Mouse (Mus musculus) forebrain, embryonic 15.5 days (tissue): ENCODE data around the gene 2010109A12Rik. TPM values are rescaled to one million over a fixed set of nuclear protein-coding genes. Genes with fewer than 3 reads are reported as not detected.

Source experiments
- ATAC-seq: fragments of 200-750 bp; cut with Nextera tagmentation; replicated peaks from 2 replicates; pipeline ENCODE4 v1.8.0; 2017; ENCODE audit warnings: mild to moderate bottlenecking, moderate TSS enrichment, moderate library complexity
- H3K27ac ChIP-seq: fragments of 300-500 bp; sonication (generic); replicated peaks from 2 replicates; pipeline ENCODE4 v1.5.1; 2015; ENCODE audit warnings: mild to moderate bottlenecking, inconsistent platforms
- H3K27me3 ChIP-seq: fragments of 300-500 bp; sonication (generic); 2 replicates; pipeline ENCODE4 v1.6.1; 2015; ENCODE audit warnings: inconsistent platforms
- H3K36me3 ChIP-seq: fragments of 300-500 bp; sonication (generic); 2 replicates; pipeline ENCODE4 v1.6.1; 2015; ENCODE audit warnings: mild to moderate bottlenecking, inconsistent platforms
- H3K4me1 ChIP-seq: fragments of 300-500 bp; sonication (generic); 2 replicates; pipeline ENCODE4 v1.6.1; 2015; ENCODE audit warnings: inconsistent platforms
- H3K4me2 ChIP-seq: fragments of 300-500 bp; sonication (generic); replicated peaks from 2 replicates; pipeline ENCODE4 v1.6.1; 2015; ENCODE audit warnings: mild to moderate bottlenecking, inconsistent platforms
- H3K4me3 ChIP-seq: fragments of 300-500 bp; sonication (generic); 2 replicates; pipeline ENCODE4 v1.5.1; 2015; ENCODE audit warnings: mild to moderate bottlenecking, inconsistent platforms
- H3K9ac ChIP-seq: fragments of 300-500 bp; sonication (generic); replicated peaks from 2 replicates; pipeline ENCODE4 v1.6.1; 2015; ENCODE audit warnings: mild to moderate bottlenecking, inconsistent platforms
- H3K9me3 ChIP-seq: fragments of 300-500 bp; sonication (generic); 2 replicates; pipeline ENCODE4 v1.6.1; 2016; ENCODE audit warnings: inconsistent platforms
- WGBS: fragments of 180-500 bp; shearing (Covaris S2); methylation state at CpG from one replicate; pipeline ENCODE4 v1.1.7; 2015; ENCODE audit warnings: mixed read lengths; 5-methylcytosine and 5-hydroxymethylcytosine counted together
- polyA plus RNA-seq: library from polyadenylated mRNA; unstranded; fragments of >200 nt; fragmentation: Nextera tagmentation; extraction: Ambion mirVana; gene quantifications from 2 replicates; pipeline ENCODE4 v1.2.1, GENCODE M21; 2015

The 2010109A12Rik gene
- polyA plus RNA-seq, 1 experiment from 2014 or later, result 3.5 TPM

DNA sequence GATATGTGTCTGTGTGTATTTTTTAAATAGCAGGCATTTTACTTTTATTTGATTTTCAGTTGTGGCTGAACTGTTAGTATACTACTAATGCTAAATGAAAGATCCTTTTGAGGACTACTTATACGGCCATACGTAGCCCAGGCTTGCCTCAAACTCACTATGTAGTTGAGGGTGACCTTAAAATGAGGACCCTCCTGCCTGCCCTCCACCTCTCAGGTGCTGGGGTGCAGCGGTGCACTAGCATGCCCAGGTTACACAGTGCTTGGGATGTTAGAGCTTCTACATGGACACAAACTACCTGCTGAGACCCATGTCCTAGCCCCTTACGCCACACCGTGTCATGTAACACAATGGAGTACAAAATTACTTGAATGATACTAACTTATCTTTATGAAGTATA, 15.9 kb upstream of the 2010109A12Rik start:
- Histone ChIP-seq H3K4me2 (no peak overlapping the region), H3K36me3 (peaks cover 56% of the 10 kb centered on the region), H3K27me3 (no peaks in the 10 kb centered on the region), H3K9ac (no peak overlapping the region), H3K4me3 (no peak overlapping the region), H3K4me1 (no peaks in the 10 kb centered on the region), H3K27ac (no peak overlapping the region), H3K9me3 (no peaks in the 10 kb centered on the region)
- WGBS, result 94% methylated on average over 5 of the region's 5 CpGs
- ATAC-seq, result no peak

DNA sequence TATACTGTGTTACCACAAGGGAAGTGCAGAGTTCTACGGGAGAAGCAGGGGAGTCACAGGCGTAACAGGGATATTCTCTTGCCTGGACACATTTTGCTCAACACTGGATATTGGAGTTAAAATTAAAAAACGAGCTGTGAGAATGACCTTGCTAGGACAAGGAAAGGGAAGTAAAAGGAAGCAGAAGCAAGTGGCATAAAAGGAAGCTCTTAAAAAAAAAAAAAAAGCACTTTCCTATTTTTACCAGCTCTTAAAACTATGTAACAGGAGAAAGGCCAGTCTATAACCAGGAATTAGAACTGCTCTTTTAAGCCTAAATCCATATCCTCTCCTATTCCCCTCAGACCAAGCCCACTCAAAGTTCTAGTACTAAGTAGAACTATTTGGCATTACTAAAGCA, 8.1 kb upstream of the 2010109A12Rik start:
- H3K27ac ChIP-seq, result no peak overlapping the region
- no peaks in the 10 kb centered on the region for H3K9me3 ChIP-seq
- 86% methylated on average over 3 of the region's 3 CpGs for WGBS
- H3K4me2 ChIP-seq, result no peak overlapping the region
- no peak overlapping the region for H3K4me3 ChIP-seq
- peaks cover 4% of the 10 kb centered on the region for H3K4me1 ChIP-seq
- peaks cover 53% of the 10 kb centered on the region for H3K36me3 ChIP-seq
- no peak for ATAC-seq
- H3K27me3 ChIP-seq, result no peaks in the 10 kb centered on the region
- no peak overlapping the region for H3K9ac ChIP-seq

DNA sequence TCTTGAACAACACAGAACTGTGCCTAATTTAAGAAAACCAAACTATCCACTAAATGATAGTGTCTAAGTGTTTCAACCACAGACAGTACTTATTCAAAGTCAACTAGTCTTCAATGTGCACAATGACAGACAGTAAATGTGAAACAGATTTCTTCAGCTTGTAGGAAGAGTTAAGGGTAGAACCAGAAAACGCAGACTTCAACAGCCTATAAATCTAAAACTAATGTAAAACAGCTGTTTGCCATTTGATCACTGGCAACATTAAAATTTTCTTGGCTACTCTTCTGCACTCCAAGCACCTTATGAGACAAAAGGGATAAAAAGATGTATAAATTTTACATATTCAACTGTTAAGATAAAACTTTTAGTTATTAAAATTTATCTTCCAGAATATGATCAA, 5.1 kb upstream of the 2010109A12Rik start:
- Histone ChIP-seq H3K4me1 (peaks cover 20% of the 10 kb centered on the region), H3K4me2 (no peak overlapping the region), H3K9ac (no peak overlapping the region), H3K27me3 (no peaks in the 10 kb centered on the region), H3K27ac (no peak overlapping the region), H3K9me3 (no peaks in the 10 kb centered on the region), H3K4me3 (no peak overlapping the region), H3K36me3 (peaks cover 44% of the 10 kb centered on the region)
- 95% methylated on average over 1 of the region's 1 CpGs for WGBS
- ATAC-seq, result no peak

DNA sequence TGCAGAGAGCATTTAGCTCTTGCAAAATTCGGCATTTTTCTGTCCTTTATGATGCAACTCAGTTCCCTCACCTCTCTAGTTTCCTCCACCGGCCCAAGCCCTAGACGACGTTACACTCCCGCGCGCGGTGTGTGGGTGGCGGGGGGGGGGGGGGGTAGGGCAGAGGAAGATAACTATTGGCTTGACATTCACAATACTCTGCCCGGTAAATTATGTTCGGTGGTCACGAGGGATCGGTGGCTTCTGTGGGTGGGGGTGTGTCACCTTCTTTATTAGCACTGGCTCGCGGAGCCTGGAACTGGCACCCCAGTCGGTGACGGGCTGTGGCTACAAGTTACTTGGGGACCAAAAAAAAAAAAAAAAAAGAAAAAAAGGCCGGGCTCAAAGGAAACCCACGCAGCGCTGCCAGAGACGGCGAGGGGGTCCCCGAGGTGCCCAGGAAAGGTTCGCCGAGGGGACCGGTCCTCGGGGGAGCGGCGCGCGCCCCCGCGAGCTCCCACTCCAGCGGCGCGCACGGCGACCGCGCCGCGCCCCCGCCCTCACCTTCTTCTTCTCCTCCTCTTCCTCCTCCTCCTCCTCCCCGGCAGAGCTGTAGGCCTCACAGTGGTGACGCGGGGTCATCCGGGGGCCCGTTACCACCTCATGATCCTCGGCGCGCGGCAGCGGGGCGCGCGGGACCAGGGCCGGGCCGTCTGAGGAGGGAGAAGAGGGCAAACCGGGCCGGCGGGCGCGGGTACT, 778 bp upstream of the 2010109A12Rik start:
- Histone ChIP-seq H3K36me3 (peaks cover 13% of the 10 kb centered on the region), H3K27me3 (no peaks in the 10 kb centered on the region), H3K27ac (peak overlapping the region; percentile 97), H3K4me2 (peak overlapping the region; percentile 79), H3K4me3 (peak overlapping the region; percentile 82), H3K9me3 (no peaks in the 10 kb centered on the region), H3K4me1 (peaks cover 29% of the 10 kb centered on the region), H3K9ac (peak overlapping the region; percentile 99)
- peak; percentile 59 for ATAC-seq
- WGBS, result under 1% methylated on average over 56 of the region's 63 CpGs

DNA sequence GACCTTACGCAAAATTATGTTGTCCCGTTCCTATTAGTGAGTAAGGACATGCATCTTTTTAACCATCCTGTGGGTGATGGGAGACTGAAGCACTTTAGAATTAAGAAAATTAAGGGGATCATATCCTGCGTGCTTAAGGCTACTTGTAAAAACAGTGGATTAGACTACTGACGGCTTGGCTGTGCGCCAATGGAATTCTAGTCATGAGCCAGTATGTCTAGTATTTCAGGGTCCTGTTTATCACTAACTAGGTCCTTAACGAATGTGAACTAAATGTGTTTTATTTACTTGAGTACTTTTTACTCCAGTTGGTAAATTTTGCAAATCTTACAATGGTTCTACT, 659 bp downstream of the 2010109A12Rik start:
- 2% methylated on average over 6 of the region's 6 CpGs for WGBS
- peak; percentile 67 for ATAC-seq
- H3K4me3 ChIP-seq, result peak overlapping the region; percentile 82

DNA sequence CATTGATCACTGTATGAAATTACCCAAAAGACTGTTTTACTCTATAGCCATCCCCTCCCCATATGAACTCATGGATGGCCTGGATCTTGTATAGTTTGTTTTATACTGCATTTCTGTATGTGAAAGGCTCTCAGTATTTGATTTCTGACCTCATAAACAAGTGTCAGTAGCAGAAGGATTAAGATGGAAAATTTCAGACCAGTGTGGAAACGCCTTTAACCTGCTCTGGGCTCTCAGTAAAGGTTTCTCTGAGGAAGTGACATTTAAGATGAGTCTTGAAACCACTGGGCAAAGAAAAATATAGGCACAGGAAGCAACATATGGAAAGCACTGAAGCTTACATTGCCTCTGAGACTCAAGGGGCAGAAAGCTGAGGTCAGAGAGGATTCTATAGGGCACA, 1.2 kb downstream of the 2010109A12Rik start:
- WGBS, result 82% methylated on average over 1 of the region's 1 CpGs
- H3K4me2 ChIP-seq, result peak overlapping the region; percentile 47
- no peaks in the 10 kb centered on the region for H3K36me3 ChIP-seq
- peaks cover 29% of the 10 kb centered on the region for H3K4me1 ChIP-seq
- no peak overlapping the region for H3K4me3 ChIP-seq
- no peak for ATAC-seq
- H3K27me3 ChIP-seq, result no peaks in the 10 kb centered on the region
- H3K27ac ChIP-seq, result peak overlapping the region; percentile 97
- H3K9me3 ChIP-seq, result no peaks in the 10 kb centered on the region
- peak overlapping the region; percentile 99; the same call in 1 of the 2 replicates for H3K9ac ChIP-seq

More for the DNA sequence above, 659 bp downstream of the 2010109A12Rik start:
- peak overlapping the region; percentile 97 for H3K27ac ChIP-seq
- no peaks in the 10 kb centered on the region for H3K9me3 ChIP-seq
- H3K4me1 ChIP-seq, result peaks cover 29% of the 10 kb centered on the region
- no peaks in the 10 kb centered on the region for H3K27me3 ChIP-seq
- H3K4me2 ChIP-seq, result peak overlapping the region; percentile 47
- peak overlapping the region; percentile 99 for H3K9ac ChIP-seq
- H3K36me3 ChIP-seq, result peaks cover 2% of the 10 kb centered on the region

DNA sequence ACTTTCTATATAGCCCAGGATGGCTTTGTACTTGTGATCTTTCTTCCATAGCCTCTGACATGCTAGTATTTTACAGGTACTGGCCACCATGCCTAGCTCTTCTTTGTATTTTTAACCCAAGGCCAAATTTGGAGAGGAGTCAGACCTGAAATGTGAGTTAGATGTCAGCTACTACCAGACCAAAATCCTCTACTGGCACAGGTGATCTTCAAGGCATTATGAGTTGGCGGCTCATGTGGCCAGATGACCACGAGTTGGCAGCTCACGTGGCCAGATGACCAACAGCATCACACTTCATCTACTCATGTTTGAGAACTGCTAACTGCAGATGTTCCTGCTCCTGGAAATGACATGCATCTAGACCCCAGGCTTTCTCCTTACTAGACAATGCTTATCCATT, 12.1 kb downstream of the 2010109A12Rik start:
- Histone ChIP-seq H3K27ac (no peak overlapping the region), H3K4me2 (no peak overlapping the region), H3K4me1 (no peaks in the 10 kb centered on the region), H3K27me3 (no peaks in the 10 kb centered on the region), H3K9me3 (no peaks in the 10 kb centered on the region), H3K4me3 (no peak overlapping the region), H3K9ac (no peak overlapping the region), H3K36me3 (no peaks in the 10 kb centered on the region)
- WGBS, result 87% methylated on average over 3 of the region's 3 CpGs
- ATAC-seq, result no peak

DNA sequence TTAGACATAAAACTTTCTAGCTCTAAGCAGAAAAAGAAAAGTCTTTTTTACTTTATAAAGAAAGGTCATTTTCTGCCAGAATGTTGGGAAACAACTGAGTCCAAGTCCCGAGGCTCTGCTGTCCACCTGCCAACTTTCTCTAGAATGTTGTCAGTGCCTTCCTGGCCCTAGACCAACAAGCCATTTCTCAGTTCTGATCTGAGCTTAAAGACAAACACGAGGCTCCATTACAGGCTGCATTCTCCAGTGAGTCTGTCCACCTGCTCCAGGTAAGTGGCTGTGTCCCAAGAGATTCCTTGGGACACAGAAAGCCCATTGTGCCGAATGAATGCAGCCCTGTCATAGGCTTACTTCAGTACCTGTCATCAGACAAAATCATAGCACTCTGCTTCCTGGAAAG, 15.3 kb downstream of the 2010109A12Rik start:
- no peak for ATAC-seq
- H3K27me3 ChIP-seq, result no peaks in the 10 kb centered on the region
- no peaks in the 10 kb centered on the region for H3K4me1 ChIP-seq
- H3K9me3 ChIP-seq, result no peaks in the 10 kb centered on the region
- H3K27ac ChIP-seq, result no peak overlapping the region
- H3K36me3 ChIP-seq, result no peaks in the 10 kb centered on the region
- H3K9ac ChIP-seq, result no peak overlapping the region
- 60% methylated on average over 3 of the region's 3 CpGs for WGBS
- no peak overlapping the region for H3K4me3 ChIP-seq
- H3K4me2 ChIP-seq, result no peak overlapping the region

DNA sequence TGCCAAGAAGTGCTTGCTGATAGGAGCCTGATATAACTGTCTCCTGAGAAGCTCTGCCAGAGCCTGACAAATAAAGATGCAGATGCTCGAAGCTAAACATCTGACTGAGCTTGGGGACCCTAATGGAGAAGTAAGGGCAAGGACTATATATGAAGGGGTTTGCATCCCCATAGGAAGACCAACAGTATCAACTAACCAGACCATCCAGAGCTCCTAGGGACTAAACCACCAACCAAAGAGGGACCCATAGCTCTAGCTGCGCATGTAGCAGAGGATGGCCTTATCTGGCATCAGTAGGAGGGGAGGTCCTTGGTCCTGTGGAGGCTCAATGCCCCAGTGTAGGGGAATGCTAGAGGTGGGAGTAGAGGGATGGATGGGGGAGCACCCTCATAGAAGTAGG, 18.2 kb downstream of the 2010109A12Rik start:
- H3K4me2 ChIP-seq, result no peak overlapping the region
- no peaks in the 10 kb centered on the region for H3K9me3 ChIP-seq
- 86% methylated on average over 2 of the region's 2 CpGs for WGBS
- no peak overlapping the region for H3K27ac ChIP-seq
- H3K27me3 ChIP-seq, result no peaks in the 10 kb centered on the region
- H3K4me3 ChIP-seq, result no peak overlapping the region
- no peak overlapping the region for H3K9ac ChIP-seq
- no peaks in the 10 kb centered on the region for H3K36me3 ChIP-seq
- no peaks in the 10 kb centered on the region for H3K4me1 ChIP-seq
- no peak for ATAC-seq

DNA sequence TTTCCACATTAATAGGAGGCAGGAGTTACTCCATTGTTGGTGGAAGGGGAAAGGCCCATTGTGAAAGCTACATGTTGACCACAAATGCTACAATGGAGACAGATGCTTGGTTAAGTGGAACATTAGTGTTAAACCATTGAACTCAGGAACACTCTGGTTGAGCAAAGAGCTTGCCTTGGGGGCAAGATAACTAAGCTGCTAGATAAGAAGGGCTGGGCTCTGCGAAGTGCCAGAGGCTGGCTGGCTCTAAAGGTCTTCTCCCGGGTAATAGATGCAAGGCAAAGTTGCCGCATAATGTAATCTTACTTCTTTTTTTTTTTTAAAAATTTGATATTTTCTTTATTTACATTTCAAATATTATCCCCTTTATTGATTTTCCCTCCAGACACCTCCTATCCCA, 20.8 kb downstream of the 2010109A12Rik start:
- Histone ChIP-seq H3K27ac (no peak overlapping the region), H3K9me3 (no peaks in the 10 kb centered on the region), H3K4me1 (no peaks in the 10 kb centered on the region), H3K4me2 (no peak overlapping the region), H3K4me3 (no peak overlapping the region), H3K9ac (no peak overlapping the region), H3K36me3 (no peaks in the 10 kb centered on the region), H3K27me3 (no peaks in the 10 kb centered on the region)
- WGBS, result 93% methylated on average over 3 of the region's 3 CpGs
- ATAC-seq, result no peak

DNA sequence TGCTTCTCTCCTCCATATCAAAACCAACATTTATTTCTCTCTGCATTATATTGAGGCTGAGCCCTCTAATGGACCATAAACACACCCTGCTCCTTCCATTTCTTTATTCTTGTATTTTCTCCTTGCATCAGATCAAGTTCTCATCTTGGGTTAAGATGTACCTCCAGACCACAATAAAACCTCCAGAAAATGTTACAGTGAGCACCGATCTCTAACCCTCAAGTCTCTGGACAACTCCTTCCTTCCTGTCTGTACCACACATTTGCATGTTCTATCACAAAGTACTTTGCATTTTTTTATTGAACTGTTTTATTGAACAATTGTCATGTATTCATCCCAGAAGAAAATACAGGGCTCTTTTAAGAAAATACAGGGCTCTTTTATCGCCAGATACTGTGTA, 23.2 kb downstream of the 2010109A12Rik start:
- Histone ChIP-seq H3K4me1 (peaks cover 9% of the 10 kb centered on the region; the same call in 1 of the 2 replicates), H3K4me3 (no peak overlapping the region), H3K4me2 (no peak overlapping the region), H3K27me3 (no peaks in the 10 kb centered on the region), H3K9ac (no peak overlapping the region), H3K27ac (no peak overlapping the region), H3K36me3 (no peaks in the 10 kb centered on the region), H3K9me3 (no peaks in the 10 kb centered on the region)
- 84% methylated on average over 2 of the region's 2 CpGs for WGBS
- no peak for ATAC-seq

DNA sequence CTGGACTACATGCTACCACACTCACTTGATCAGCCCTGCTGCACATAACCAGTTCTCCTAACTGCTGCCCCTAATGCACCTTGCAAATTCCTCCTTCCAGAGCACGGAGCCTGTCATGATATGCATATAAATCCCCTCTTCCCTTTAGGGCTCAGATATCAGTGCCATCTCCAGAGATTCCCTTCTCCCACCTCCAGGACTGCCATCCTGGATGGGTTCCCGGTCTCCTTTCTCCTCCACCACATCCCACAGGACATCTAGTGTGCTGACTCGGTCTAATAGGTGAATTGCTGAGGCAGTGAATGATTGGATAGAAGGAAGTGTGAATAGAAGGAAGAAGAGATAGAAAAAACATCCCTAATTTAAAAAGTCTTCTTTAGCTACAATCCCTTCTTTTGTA, 25.4 kb downstream of the 2010109A12Rik start:
- Histone ChIP-seq H3K27me3 (no peaks in the 10 kb centered on the region), H3K9ac (no peak overlapping the region), H3K27ac (no peak overlapping the region), H3K9me3 (no peaks in the 10 kb centered on the region), H3K4me3 (no peak overlapping the region), H3K4me1 (peaks cover 15% of the 10 kb centered on the region), H3K36me3 (no peaks in the 10 kb centered on the region), H3K4me2 (no peak overlapping the region)
- no peak for ATAC-seq
- 80% methylated on average over 3 of the region's 3 CpGs for WGBS

DNA sequence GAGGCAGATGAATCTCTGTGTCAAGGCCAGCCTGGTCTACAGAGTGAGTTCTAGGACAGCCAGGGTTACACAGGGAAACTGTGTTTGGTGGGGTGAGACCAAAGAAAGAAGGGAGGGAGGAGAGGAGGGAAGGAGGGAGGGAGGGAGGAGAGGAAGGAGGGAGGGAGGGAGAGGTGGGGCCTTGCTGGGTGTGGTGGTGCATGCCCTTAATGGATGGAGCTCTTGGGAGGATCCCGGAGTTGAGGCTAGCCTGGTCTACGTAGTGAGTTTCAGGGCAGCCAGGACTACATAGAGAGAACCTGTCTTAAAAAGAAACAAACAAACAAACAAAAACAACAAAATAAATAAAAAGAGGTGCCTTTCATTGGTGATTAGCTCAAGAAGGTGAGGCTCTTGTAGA, 26.5 kb downstream of the 2010109A12Rik start:
- Histone ChIP-seq H3K9ac (no peak overlapping the region), H3K36me3 (no peaks in the 10 kb centered on the region), H3K4me3 (no peak overlapping the region), H3K4me2 (no peak overlapping the region), H3K4me1 (peaks cover 15% of the 10 kb centered on the region), H3K9me3 (no peaks in the 10 kb centered on the region), H3K27me3 (no peaks in the 10 kb centered on the region), H3K27ac (no peak overlapping the region)
- ATAC-seq, result no peak
- WGBS, result 93% methylated on average over 2 of the region's 2 CpGs
